Mouse (Mus musculus) heart, postnatal 4 days (tissue): Measurements from ENCODE around the gene Gpatch8. TPM values are rescaled to one million over a fixed set of nuclear protein-coding genes. Genes with fewer than 3 reads are reported as not detected.

Source experiments
- DNase-seq: peaks from one replicate; pipeline ENCODE4 v3.0.0; 2021
- total RNA-seq, 2 experiments: library from RNA; stranded (reverse); gene quantifications; 2 replicates each; pipeline ENCODE4 v1.2.3; 2021

Gpatch8 gene
- total RNA-seq, 2 experiments from 2014 or later: 29.5 to 29.7 TPM

- no peak for DNase-seq
These were observed 59.5 kb downstream of the Gpatch8 start for GRCm38 (mm10) chr11:102496732-102497131.

GRCm38 (mm10) chr11:102496206-102496605 lies 60.0 kb downstream of the Gpatch8 start:
- DNase-seq: no peak

GRCm38 (mm10) chr11:102495742-102496141 lies 60.5 kb downstream of the Gpatch8 start:
- no peak for DNase-seq

- no peak for DNase-seq
These were observed 61.1 kb downstream of the Gpatch8 start for GRCm38 (mm10) chr11:102495114-102495513.

GRCm38 (mm10) chr11:102494063-102494650 lies 62.0 kb downstream of the Gpatch8 start:
- no peak for DNase-seq

DNA sequence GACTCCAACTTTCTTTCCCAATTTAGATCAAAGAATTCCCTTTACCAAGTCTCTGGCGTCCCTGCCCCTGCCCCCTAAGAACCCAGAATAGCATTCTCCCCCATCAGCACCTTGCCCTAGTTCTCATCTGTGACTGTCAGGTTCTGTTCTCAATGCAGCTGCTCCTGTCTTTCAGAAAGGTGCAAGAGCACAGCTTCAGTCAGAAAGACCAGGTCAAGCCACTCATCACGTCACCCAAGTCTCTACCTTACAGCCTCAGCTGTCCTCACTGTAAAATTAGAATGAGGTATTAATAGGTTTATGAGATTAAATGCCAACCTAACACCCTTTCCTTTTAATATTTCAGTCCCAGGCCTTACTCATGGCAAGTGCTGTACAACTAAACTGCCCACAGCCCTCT lies 63.0 kb downstream of the Gpatch8 start:
- no peak for DNase-seq

DNA sequence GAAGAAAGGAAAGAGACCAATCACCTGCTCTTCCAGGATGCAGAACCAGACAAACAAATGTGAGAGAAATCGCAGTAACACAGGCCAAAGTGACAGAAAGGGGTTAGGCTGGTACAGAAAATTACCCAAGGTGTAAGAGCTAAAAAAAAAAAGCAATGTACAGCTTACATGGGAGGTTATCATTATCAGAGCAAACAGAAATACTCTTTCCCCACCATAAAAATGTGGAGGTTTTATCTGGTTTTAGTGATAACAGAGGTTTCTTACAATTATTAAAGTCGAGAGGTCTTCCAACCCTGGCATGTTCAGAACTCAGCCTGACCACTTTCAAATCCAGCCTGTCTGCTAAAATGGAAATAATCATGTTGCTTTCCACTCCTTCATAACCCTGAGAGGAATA lies 68.3 kb downstream of the Gpatch8 start:
- DNase-seq: no peak

GRCm38 (mm10) chr11:102486733-102487386 lies 69.3 kb downstream of the Gpatch8 start:
- peak; percentile 60 for DNase-seq

- no peak for DNase-seq
These were observed 74.4 kb downstream of the Gpatch8 start for GRCm38 (mm10) chr11:102481779-102482178.

DNA sequence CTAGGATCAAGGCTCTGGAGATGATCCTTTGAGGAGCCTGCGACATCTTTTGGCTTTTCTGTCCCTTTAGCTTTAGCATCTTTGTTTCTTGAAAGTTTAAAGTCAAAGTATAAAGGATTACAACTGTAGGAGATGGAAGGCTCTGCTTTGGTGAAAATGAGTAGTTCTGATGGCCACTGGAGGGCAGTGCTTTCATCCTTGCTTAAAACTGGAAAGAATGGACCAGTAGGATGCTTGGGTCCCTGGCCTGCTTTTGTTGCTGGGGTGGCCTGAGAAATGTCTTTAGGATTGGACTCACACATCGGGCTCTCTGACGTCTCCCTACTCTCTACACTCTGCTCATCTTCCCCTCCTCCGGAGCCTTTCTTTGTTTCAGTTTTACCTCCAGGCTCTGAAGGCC lies 75.3 kb downstream of the Gpatch8 start:
- no peak for DNase-seq

DNA sequence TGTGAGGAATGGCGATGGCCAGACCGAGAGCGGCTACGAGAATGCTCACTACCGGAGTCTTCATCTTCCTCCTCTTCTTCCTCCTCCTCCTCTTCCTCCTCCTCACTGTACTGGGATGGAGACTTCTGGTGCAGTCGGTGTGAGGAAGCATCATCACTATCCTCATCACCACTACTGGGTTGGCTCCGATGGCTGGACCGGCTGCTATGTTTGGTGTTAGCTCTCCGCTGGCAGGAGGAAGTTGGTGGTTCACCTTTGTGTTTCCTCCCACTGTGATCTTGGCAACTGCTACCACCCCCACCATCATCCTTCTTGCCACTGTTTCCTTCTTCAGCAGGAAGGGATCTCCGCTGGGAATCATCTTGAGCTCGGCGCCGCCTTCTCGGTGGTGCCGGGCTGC lies 76.1 kb downstream of the Gpatch8 start:
- DNase-seq: no peak

DNA sequence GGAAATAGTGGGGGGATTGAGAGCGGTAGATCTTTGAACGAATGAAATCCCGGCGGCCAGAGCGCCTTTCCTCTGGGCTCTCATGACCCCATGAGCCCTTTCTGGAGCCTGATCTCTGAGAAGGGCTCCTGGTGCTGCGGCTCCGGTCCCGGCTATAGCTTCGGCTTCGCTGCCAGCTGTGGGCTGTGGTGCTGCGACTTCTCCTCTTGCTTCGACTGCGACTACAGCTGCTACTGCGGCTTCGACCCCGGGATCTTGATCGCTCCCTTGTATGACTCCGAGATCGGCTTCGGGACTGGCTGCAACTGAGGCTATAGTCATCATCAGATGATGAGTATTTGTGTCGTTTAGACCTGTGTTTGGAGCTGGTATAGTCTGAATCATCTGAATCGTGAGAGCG lies 76.6 kb downstream of the Gpatch8 start:
- no peak for DNase-seq

GRCm38 (mm10) chr11:102478671-102479070 lies 77.5 kb downstream of the Gpatch8 start:
- no peak for DNase-seq

DNA sequence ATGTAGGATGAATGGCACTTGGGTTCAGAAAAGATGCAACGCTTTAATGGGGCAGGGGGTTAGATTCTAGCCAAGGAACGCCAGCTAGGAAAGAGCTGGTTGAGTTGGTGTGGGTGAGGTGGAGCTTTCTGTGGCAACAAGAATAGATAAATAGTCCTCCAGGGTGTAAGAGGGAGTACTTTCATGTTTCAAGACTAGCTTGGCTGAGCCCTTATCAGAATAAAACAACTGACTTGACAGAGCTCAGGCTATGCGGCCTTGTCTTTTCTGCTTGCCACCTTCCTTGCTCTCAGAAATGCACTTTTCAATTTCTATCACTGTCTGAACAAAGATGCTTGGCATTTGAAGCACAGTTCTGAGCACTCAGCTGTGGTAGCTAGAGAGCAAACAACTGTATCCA lies 81.2 kb downstream of the Gpatch8 start:
- no peak for DNase-seq

GRCm38 (mm10) chr11:102469648-102470357 lies 86.4 kb downstream of the Gpatch8 start, which contains the start of gene Itga2b:
Gene Itga2b (minus strand): TSS chr11:102470122.
- no peak for DNase-seq

DNA sequence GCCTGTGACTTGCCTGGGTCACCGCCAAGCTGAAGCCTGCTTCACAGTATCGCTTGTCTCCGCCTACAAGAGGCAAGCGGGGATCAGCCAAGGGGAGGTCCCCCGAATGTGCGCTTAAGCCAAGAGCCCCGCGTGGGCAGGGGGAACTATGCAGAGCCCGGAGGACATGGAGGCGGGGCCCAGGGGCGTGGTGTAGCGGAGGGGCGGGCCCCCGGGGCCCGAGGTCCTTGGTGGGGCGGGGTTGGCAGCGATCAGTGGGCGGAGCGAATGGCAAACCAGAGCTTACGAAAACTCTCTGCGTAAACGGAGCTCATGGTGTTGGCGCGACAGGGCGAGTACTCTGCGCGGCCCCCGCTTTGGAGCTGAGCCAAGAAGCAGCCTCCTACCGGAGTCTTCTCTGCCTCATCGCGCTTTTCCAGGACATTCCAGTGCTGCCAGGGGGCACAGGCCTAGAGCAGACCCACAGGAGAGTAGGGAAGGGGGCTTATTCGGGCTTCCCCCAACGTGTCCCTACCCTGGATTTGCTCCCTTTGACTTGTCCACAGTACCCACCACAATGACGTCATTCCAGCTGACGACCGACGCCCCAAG lies 89.1 kb downstream of the Gpatch8 start:
- DNase-seq: peak; percentile 100

- peak; percentile 83 for DNase-seq
These were observed 90.3 kb downstream of the Gpatch8 start for GRCm38 (mm10) chr11:102465713-102466436.

GRCm38 (mm10) chr11:102464901-102465300 lies 91.3 kb downstream of the Gpatch8 start:
- DNase-seq: no peak

- DNase-seq: no peak
These were observed 94.4 kb downstream of the Gpatch8 start for GRCm38 (mm10) chr11:102461764-102462163.

DNA sequence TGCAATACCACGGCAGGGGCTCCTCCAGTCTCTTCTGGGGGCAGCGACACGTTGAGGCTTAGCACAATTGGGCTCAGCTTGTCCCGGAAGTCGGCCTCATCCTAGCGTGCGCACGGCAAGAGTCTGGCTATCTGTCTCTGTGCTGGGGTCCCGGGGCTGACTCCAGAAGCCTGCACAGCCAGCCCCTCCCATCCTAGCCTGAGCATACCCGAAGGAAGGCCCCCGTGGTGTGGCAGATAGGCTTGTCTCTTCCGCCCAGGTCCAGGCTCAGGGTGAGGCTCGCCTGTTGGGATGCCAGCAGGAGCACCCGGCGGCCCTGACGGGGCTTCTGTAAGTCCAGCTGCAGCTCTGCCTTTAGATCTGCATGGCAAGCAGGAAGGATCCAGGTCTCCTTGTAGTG lies 95.7 kb downstream of the Gpatch8 start:
- no peak for DNase-seq

DNA sequence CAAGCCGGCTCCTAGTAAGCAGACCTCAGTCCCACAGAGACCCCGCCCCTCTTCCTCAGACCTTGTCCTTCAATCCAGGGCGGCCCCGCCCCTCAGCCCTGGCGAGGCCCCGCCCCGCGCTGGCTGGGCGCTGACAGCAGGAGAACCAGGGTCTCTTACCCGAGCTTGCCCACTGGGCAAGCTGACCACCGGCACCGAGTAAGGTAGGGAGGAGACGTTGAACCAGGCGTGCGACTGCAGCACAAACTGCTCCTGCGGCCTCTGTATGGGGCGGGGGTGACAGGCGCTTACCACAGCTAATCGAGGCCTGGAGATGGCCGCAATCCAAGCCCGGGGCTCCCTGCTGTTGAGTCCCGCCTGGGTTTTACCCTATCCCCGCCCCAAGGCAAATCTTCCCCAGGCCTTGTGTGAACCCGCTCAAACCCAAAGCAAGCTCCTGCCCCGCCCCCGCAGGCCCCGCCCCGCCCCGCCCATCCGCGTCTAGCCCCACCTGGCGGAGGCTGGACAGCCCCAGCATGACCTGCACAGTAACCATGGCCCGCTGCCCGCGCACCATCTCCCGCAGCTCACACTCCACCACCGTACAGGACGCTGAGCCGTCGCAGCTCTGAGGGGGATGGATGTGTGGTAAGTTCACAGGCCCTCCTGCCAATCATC lies 100.3 kb downstream of the Gpatch8 start:
- peak; percentile 82 for DNase-seq

DNA sequence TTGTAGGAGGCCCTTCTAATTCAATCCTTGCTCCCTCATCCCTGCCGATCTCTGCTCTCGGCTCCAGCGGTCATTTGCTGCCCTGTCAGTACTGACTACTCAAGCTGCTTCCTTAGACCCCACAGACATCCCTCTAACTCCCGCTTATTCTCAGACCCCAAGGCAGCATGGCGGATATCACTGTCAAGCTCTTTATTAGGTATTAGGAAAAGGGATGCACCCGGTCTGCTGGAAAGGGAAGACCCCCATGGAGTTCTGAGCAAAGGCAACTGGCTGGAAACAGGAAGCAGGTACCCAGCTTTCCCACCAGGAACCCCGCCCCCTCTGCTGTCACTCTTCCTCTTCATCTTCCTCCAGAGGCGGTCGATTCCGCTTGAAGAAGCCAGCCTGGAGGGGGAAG lies 103.1 kb downstream of the Gpatch8 start:
- no peak for DNase-seq
